Mouse (Mus musculus): Measurements from ENCODE around the gene Sbsn. TPM values are rescaled to one million over a fixed set of nuclear protein-coding genes. Genes with fewer than 3 reads are reported as not detected.

The Sbsn gene
- total RNA-seq, 4 experiments from 2014 or later, result 12.0 to 17.3 (median 13.7) TPM

DNA sequence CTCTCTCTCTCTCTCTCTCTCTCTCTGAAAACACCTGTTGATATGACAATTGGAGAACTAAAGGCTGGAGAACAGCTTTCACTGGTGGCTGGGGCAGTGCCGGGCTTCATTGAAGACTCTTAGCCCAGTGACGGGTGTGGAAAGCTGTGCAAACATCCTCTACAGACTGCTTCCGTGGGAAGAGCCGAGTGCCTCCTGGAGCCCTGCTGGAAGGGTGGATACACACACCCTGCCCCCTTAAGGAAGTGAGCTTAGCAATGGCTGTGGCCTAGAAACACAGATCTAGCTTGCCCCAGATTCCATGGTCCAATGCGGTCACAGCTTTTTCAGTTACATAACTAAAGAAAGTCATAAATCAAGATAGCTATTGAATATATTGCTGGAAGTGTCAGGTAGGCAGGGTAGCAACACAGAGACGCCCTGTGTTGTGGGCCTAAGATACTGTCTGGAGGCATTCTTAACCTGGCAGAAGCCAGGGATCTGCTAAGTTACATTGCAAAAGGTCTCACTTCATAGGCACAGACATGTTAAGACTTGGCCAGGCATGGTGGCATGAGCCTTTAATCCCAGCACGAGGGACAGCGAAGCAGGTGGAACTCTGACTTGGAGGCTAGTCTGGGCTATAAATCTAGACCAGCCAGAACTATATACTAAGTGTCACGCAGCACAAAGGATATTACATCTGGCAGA, 52.9 kb downstream of the Sbsn start:
- no peak for DNase-seq (ENCODE audit: low spot score in 2 of 2)

Other genes starting within 250 kb of the Sbsn start
- 100 to 1,000 TPM; 177 to 184 (median 178) TPM for gene Arhgap33, start 216.4 kb upstream of the Sbsn start, total RNA-seq (2022)
- gene Hspb6, start 199.3 kb upstream of the Sbsn start, total RNA-seq (2022), result 1 to 10 TPM; 5.5 to 8.1 (median 6.4) TPM
- gene Proser3, start 199.2 kb upstream of the Sbsn start, total RNA-seq (2022), result 1 to 10 TPM; 3.4 to 4.4 (median 4.0) TPM
- 10 to 100 TPM; 33.8 to 45.0 (median 41.1) TPM for gene Lin37, start 191.6 kb upstream of the Sbsn start, total RNA-seq (2022)
- 10 to 100 TPM; 61.5 to 76.6 (median 71.7) TPM for gene U2af1l4, start 188.2 kb upstream of the Sbsn start, total RNA-seq (2022)
- 1 to 10 TPM; 5.7 to 7.5 (median 6.3) TPM for gene Gm49396, start 188.1 kb upstream of the Sbsn start, total RNA-seq (2022)
- gene Psenen, start 187.8 kb upstream of the Sbsn start, total RNA-seq (2022), result 100 to 1,000 TPM in 3 of 4 experiments, 10 to 100 TPM in 1; 97.2 to 102 (median 101) TPM
- 1 to 10 TPM; 2.5 to 3.8 (median 2.8) TPM for gene Igflr1, start 186.0 kb upstream of the Sbsn start, total RNA-seq (2022)
- 10 to 100 TPM; 43.7 to 52.9 (median 47.6) TPM for gene Kmt2b, start 162.7 kb upstream of the Sbsn start, total RNA-seq (2022)
- not detected for gene Zbtb32, start 152.6 kb upstream of the Sbsn start, total RNA-seq (2022)
- gene Upk1a, start 138.6 kb upstream of the Sbsn start, total RNA-seq (2022), result under 1 TPM in 3 of 4 experiments, not detected in 1; 0.23 to 0.51 (median 0.35) TPM
- 100 to 1,000 TPM; 641 to 753 (median 694) TPM for gene Cox6b1, start 125.3 kb upstream of the Sbsn start, total RNA-seq (2022)
- not detected for gene Etv2, start 115.6 kb upstream of the Sbsn start, total RNA-seq (2022)
- 10 to 100 TPM; 57.5 to 68.0 (median 63.6) TPM for gene Rbm42, start 101.2 kb upstream of the Sbsn start, total RNA-seq (2022)
- gene Haus5, start 86.5 kb upstream of the Sbsn start, total RNA-seq (2022), result 1 to 10 TPM; 5.6 to 9.1 (median 7.3) TPM
- gene Pmis2, start 79.9 kb upstream of the Sbsn start, total RNA-seq (2022), result not detected
- not detected for gene 2200002J24Rik, start 52.5 kb upstream of the Sbsn start, total RNA-seq (2022)
- 1 to 10 TPM in 3 of 4 experiments, under 1 TPM in 1; 0.57 to 2.0 (median 1.6) TPM for gene Atp4a, start 39.3 kb upstream of the Sbsn start, total RNA-seq (2022)
- gene Tmem147, start 21.9 kb upstream of the Sbsn start, total RNA-seq (2022), result 100 to 1,000 TPM; 113 to 127 (median 115) TPM
- gene Gapdhs, start 7.8 kb upstream of the Sbsn start, total RNA-seq (2022), result not detected
- 1 to 10 TPM; 4.1 to 5.2 (median 4.7) TPM for gene Dmkn, start 12.3 kb downstream of the Sbsn start, total RNA-seq (2022)
- gene Krtdap, start 36.4 kb downstream of the Sbsn start, total RNA-seq (2022), result not detected
- not detected for gene Ffar2, start 72.3 kb downstream of the Sbsn start, total RNA-seq (2022)
- gene Ffar3, start 104.7 kb downstream of the Sbsn start, total RNA-seq (2022), result not detected
- gene Ffar1, start 110.1 kb downstream of the Sbsn start, total RNA-seq (2022), result not detected
- 1 to 10 TPM in 1 of 4 experiments, under 1 TPM in 2, not detected in 1; 0.24 to 1.8 (median 0.37) TPM for gene Cd22, start 128.9 kb downstream of the Sbsn start, total RNA-seq (2022)
- 100 to 1,000 TPM; 200 to 254 (median 210) TPM for gene Mag, start 163.4 kb downstream of the Sbsn start, total RNA-seq (2022)
- gene Hamp2, start 173.2 kb downstream of the Sbsn start, total RNA-seq (2022), result not detected
- gene Hamp, start 192.6 kb downstream of the Sbsn start, total RNA-seq (2022), result 1 to 10 TPM in 1 of 4 experiments, not detected in 3; 1.1 TPM
- gene Usf2, start 205.3 kb downstream of the Sbsn start, total RNA-seq (2022), result 100 to 1,000 TPM; 114 to 125 (median 120) TPM
- 1 to 10 TPM; 5.2 to 6.6 (median 6.1) TPM for gene Lsr, start 222.0 kb downstream of the Sbsn start, total RNA-seq (2022)
- under 1 TPM in 2 of 4 experiments, not detected in 2; 0.18 to 0.30 TPM for gene Fam187b, start 222.3 kb downstream of the Sbsn start, total RNA-seq (2022)

All from left cerebral cortex, adult 8-10 months (tissue).